Mouse (Mus musculus) heart, adult 8-10 months (tissue): ENCODE measurements around the gene Trhde. TPM values are rescaled to one million over a fixed set of nuclear protein-coding genes. Genes with fewer than 3 reads are reported as not detected.

Experiments used
- DNase-seq: peaks from one replicate; pipeline ENCODE4 v3.0.0; 2022; ENCODE audit warnings: low spot score
- total RNA-seq, 4 experiments: library from RNA; stranded (reverse); gene quantifications; 2 replicates each; pipeline ENCODE4 v1.2.4; 2022

The Trhde gene
- total RNA-seq, 4 experiments from 2014 or later = 0.24 to 0.38 (median 0.37) TPM; not detected in 1

DNA sequence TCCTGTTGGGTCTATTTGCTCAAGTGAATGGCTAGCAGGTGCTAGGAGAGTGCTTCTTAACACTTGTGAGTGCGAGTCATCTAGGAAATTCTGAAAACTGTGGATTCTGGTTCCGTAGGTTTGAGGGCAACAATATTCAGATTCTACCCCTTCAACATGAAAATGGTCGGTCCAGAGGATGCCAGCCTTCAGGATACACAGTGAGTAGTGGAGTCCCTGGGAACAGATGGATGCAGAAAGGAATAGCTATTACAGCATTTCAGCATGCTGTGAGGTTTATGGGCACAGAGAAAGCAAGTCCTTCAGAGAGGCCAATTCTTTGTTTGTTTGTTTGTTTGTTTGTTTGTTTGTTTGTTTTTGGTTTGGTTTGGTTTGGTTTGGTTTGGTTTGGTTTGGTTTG is 65.7 kb downstream of the Trhde start:
- DNase-seq = no peak

- DNase-seq = no peak
These were observed 66.4 kb downstream of the Trhde start for GRCm38 (mm10) chr10:114735678-114736077.

GRCm38 (mm10) chr10:114735111-114735510 is 67.0 kb downstream of the Trhde start:
- DNase-seq = no peak

DNA sequence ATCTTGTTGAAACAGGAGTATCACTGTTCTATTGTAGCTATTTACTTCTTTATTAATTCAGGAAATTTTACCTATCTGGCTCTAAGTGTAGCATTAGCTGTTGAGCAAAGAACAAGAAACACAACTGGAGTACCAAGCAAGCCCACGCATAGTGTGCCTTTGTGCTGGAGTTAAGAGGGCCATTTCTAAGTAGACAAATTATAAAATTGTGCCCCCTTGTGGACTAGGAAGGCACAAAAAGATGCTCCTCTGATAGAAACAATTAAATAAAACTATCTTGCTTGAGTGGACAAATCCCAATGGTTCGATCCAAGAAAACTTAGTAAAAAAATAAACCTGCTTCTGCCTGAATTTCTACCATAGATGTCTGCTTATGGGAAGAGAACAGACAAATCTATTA is 76.5 kb downstream of the Trhde start:
- DNase-seq = no peak

DNA sequence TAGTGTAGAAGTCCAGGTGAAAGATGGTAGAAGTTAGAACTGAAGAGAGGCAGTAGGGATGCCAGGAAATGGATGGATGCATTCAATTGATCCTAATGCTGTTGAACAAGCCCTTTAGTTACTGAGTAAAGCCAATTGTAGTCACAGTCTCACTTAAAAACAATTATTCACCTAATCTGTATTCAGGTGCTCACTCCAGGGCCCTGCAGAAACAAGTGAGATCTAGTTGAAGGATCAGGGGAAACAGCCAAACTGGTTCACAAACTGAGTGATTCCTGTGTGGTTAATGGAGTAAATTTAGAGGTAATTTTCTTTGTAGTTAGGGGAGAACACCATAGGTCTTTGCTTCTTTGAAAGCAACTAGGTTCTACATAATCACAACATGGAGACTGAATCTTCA is 100.3 kb downstream of the Trhde start:
- no peak for DNase-seq

- no peak for DNase-seq
These were observed 130.2 kb downstream of the Trhde start for GRCm38 (mm10) chr10:114671791-114672415.

DNA sequence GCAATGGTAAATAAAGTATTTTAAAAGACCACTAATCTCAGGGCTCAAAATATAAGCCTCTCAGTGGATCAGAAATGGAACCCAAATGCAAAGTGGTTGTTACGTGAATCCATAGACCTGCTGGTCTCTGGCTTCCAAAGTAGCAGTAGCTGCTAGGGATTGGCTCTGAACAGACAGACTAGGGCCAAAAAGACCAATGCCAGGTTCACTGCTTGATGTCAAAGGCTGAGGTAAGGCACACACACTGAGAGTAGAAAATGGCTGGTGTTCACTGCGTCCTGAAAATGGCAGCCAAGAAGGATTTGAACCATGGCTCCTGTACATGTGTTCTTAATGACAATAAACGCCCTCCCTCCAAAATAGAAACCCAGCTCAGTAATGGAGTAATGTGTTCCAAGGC is 209.1 kb downstream of the Trhde start:
- DNase-seq = no peak

- no peak for DNase-seq
These were observed 223.2 kb downstream of the Trhde start for GRCm38 (mm10) chr10:114578926-114579325.

GRCm38 (mm10) chr10:114567891-114568290 is 234.2 kb downstream of the Trhde start:
- DNase-seq = no peak

DNA sequence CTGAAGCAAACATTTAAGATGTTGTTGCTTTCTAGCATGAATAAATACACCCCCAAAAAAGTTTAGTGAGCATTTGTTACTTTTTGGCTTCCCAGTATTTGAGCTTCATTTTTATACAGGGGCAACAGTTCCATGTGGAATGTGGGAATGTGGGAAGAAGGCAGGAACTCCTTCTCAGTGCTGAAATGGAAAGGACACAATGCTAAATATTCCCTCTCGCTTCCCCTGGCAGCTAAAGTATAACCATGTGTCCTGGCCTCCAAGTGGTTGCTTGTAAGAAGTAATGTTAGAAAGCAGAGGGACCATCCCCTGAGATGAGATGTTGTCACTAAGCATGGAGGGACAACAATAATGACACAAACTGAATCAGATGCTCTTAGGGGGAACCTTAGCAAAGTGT is 292.9 kb downstream of the Trhde start:
- no peak for DNase-seq

DNA sequence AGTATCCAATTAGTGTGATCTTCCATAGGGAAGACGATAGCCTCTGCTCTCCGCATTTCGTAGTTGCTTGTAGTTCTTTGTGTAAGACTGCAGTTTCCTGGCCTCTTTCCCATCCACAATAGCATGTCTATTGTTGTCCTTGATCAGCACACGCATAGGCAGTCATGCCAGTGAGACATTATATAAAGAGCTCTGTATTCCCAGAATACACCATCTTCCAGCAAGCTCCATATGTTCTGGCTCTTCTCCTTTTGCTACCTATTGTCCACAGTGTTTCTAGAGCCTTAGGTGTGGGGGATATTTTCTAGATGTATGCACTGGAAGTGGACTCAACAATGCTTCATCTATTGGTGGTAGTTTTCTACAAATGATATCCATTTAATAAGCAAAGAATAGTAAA is 313.3 kb downstream of the Trhde start:
- no peak for DNase-seq

DNA sequence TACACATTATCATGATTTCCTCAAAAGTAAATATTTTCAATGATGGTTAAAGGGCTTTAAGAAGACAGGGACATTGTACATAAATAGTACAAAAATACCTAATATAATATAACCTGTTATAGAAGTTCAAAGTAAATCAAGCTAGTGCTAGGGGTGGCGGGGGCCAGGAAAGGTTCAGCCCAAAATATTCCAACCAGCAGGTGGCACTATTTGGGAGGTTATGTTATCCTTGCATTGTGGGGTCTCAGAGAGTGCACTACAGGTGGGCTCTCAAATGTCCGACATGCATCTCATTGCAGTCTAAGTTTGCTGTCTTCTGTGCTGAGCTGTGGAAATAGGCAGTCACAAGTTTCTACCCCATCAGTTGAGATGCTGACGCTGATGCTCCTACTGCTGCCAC is 346.5 kb downstream of the Trhde start:
- DNase-seq = no peak

DNA sequence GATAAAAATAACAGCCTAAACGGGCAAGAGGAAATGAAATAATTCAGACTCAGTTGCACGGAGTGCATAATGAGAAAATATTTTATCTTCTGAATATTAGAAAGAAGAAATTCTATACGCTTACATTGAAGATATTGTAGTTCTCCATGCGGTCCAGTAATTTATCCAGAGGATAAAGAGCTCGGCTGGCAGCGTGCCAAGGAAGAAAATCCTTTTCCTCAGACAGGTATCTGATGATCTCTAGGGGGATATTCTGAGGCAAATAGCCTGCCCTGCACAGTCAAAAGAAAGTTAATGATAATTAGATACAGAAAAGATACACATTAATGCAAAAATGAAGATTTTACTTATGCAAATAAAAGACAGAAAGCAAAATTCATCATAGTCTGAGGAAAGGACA is 354.0 kb downstream of the Trhde start:
- DNase-seq = no peak

- DNase-seq = no peak
These were observed 383.1 kb downstream of the Trhde start for GRCm38 (mm10) chr10:114418956-114419530.

- no peak for DNase-seq
These were observed 386.4 kb downstream of the Trhde start for GRCm38 (mm10) chr10:114415717-114416116.

DNA sequence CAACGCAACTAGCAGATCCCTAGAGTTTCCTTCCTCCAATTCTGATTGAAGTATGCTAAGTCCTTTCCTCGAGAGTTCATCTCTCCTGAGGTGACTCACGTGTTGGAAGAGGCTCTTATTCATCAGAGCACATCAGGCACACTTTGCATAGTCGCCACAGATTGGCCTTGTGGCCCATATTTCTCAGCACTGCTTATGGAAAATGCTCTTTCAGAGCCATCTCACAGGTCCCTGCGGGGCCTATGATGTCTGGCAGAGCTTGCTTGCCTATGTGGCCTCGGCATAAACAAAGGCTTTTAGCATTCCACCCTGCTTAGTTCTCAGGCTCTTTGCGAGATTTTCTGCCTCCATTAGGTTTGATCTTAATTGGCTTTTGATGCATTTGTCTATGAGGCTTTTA is 396.8 kb downstream of the Trhde start:
- DNase-seq = no peak

GRCm38 (mm10) chr10:114403795-114404194 is 398.3 kb downstream of the Trhde start:
- no peak for DNase-seq

DNA sequence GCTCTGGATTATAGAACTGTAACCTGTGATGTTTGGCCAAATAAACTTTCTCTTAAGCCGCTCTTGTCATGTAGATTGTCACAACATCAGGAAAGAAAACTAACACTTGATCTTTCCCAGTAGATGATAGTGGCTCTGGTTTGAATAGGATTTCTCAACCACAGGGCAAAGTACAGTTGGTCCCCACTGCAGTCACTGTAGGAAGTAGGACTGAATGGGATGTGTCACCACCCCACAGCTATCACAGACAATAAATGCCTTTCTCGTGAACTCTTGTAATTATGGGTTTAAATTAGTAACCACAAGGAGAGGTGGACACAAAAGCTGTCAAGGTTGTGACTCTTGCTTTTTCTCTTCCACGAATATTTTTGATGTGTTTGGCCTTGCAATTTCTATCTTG is 431.3 kb downstream of the Trhde start:
- DNase-seq = no peak

GRCm38 (mm10) chr10:114363442-114363841 is 438.7 kb downstream of the Trhde start:
- DNase-seq = no peak

GRCm38 (mm10) chr10:114362631-114363030 is 439.5 kb downstream of the Trhde start:
- DNase-seq = no peak
